Mouse (Mus musculus): ENCODE results near the gene Tmem200b. TPM values are rescaled to one million over a fixed set of nuclear protein-coding genes. Genes with fewer than 3 reads are reported as not detected.

The Tmem200b gene
- polyA plus RNA-seq (2015; fragmentation: Nextera tagmentation; extraction: Ambion mirVana), result 0.15 and 0.45 TPM in 2 replicates

- Histone ChIP-seq H3K27ac (no peak within 1 kb of the TSS), H3K4me2 (peak within 1 kb of the TSS; percentile 84), H3K4me1 (peaks cover 26% of the 10 kb centered on the region), H3K36me3 (replicated peaks) (peaks cover 12% of the 10 kb centered on the region), H3K4me3 (peak within 1 kb of the TSS; percentile 51), H3K27me3 (replicated peaks) (peaks cover 86% of the 10 kb centered on the region), H3K9ac (peak within 1 kb of the TSS; percentile 37), H3K9me3 (no peaks in the 10 kb centered on the region)
- peak; percentile 15; the same call in 1 of the 2 replicates for ATAC-seq (replicated peaks)
- 1% methylated on average over 123 of the region's 130 CpGs for WGBS
Observed at GRCm38 (mm10) chr4:131921461-131922346, at the start of gene Tmem200b. Gene Tmem200b, plus strand, starts transcription at chr4:131921771.

GRCm38 (mm10) chr4:131872672-131873292 lies 48.8 kb upstream of the Tmem200b start:
- Histone ChIP-seq H3K27me3 (replicated peaks) (no peaks in the 10 kb centered on the region), H3K4me3 (peak overlapping the region; percentile 99), H3K4me2 (peak overlapping the region; percentile 66), H3K27ac (peak overlapping the region; percentile 84), H3K9ac (peak overlapping the region; percentile 75), H3K9me3 (no peaks in the 10 kb centered on the region), H3K4me1 (peaks cover 38% of the 10 kb centered on the region), H3K36me3 (replicated peaks) (no peaks in the 10 kb centered on the region)
- ATAC-seq (replicated peaks), result peak; percentile 47
- 9% methylated on average over 11 of the region's 11 CpGs for WGBS

GRCm38 (mm10) chr4:131873293-131874168 lies 48.0 kb upstream of the Tmem200b start, which contains the start of gene Srsf4:
Gene Srsf4, plus strand, starts transcription at chr4:131873617.
- under 1% methylated on average over 102 of the region's 116 CpGs for WGBS

GRCm38 (mm10) chr4:131874169-131874536 lies 47.4 kb upstream of the Tmem200b start:
- no peaks in the 10 kb centered on the region for H3K9me3 ChIP-seq
- H3K4me1 ChIP-seq, result peaks cover 46% of the 10 kb centered on the region
- peak overlapping the region; percentile 100 for H3K9ac ChIP-seq
- peak overlapping the region; percentile 100 for H3K27ac ChIP-seq
- H3K27me3 ChIP-seq (replicated peaks), result no peaks in the 10 kb centered on the region
- no peaks in the 10 kb centered on the region for H3K36me3 ChIP-seq (replicated peaks)
- 0% methylated on average over 20 of the region's 20 CpGs for WGBS
- H3K4me2 ChIP-seq, result peak overlapping the region; percentile 96
- no peak; the same call in 1 of the 2 replicates for ATAC-seq (replicated peaks)
- H3K4me3 ChIP-seq, result peak overlapping the region; percentile 99

More at GRCm38 (mm10) chr4:131873293-131874168, 48.0 kb upstream of the Tmem200b start, which contains the start of gene Srsf4:
- peaks cover 45% of the 10 kb centered on the region for H3K4me1 ChIP-seq
- no peaks in the 10 kb centered on the region for H3K27me3 ChIP-seq (replicated peaks)
- H3K27ac ChIP-seq, result peak within 1 kb of the TSS; percentile 100
- H3K4me3 ChIP-seq, result peak within 1 kb of the TSS; percentile 99
- peak within 1 kb of the TSS; percentile 100 for H3K9ac ChIP-seq
- no peaks in the 10 kb centered on the region for H3K36me3 ChIP-seq (replicated peaks)
- H3K9me3 ChIP-seq, result no peaks in the 10 kb centered on the region
- ATAC-seq (replicated peaks), result peak; percentile 97
- peak within 1 kb of the TSS; percentile 96 for H3K4me2 ChIP-seq

- Histone ChIP-seq H3K36me3 (replicated peaks) (no peaks in the 10 kb centered on the region), H3K27me3 (replicated peaks) (no peaks in the 10 kb centered on the region), H3K4me2 (peak overlapping the region; percentile 96), H3K27ac (peak overlapping the region; percentile 100), H3K9ac (peak overlapping the region; percentile 100), H3K4me1 (peaks cover 50% of the 10 kb centered on the region), H3K9me3 (no peaks in the 10 kb centered on the region), H3K4me3 (peak overlapping the region; percentile 99)
- WGBS, result 3% methylated on average over 11 of the region's 11 CpGs
- no peak for ATAC-seq (replicated peaks)
Observed at GRCm38 (mm10) chr4:131874567-131874966, 47.0 kb upstream of the Tmem200b start.

- H3K27me3 ChIP-seq (replicated peaks), result no peaks in the 10 kb centered on the region
- H3K4me1 ChIP-seq, result peaks cover 50% of the 10 kb centered on the region
- H3K4me3 ChIP-seq, result peak overlapping the region; percentile 99
- ATAC-seq (replicated peaks), result no peak
- no peak overlapping the region for H3K27ac ChIP-seq
- H3K36me3 ChIP-seq (replicated peaks), result no peaks in the 10 kb centered on the region
- WGBS, result 36% methylated on average over 3 of the region's 3 CpGs
- peak overlapping the region; percentile 100; the same call in 1 of the 2 replicates for H3K9ac ChIP-seq
- H3K9me3 ChIP-seq, result no peaks in the 10 kb centered on the region
- peak overlapping the region; percentile 96 for H3K4me2 ChIP-seq
Observed at GRCm38 (mm10) chr4:131875242-131875641, 46.3 kb upstream of the Tmem200b start.

DNA sequence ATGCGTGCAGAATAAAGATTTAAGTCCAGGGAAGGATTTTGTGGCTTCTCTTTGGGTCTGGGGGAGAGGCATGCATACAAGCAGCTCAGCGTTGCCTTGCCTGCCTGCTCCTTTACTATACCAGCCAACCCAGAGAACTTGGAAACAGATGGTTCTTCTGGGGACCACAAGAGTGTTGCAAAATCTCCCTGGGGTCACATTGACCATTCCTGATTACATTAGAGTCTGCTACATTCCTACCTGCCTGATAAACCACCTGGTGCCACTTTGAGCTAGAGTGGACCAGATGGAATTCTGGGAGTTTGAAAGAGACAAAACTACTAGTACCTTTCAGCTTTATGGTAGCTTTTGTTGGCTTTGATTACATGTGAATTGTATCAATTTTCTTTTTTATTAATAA lies 44.7 kb upstream of the Tmem200b start:
- 61% methylated on average over 2 of the region's 2 CpGs for WGBS
- no peaks in the 10 kb centered on the region for H3K9me3 ChIP-seq
- no peak overlapping the region for H3K9ac ChIP-seq
- no peak for ATAC-seq (replicated peaks)
- H3K4me3 ChIP-seq, result no peak overlapping the region
- H3K27me3 ChIP-seq (replicated peaks), result no peaks in the 10 kb centered on the region
- H3K4me2 ChIP-seq, result peak overlapping the region; percentile 96; the same call in 1 of the 2 replicates
- peaks cover 57% of the 10 kb centered on the region for H3K4me1 ChIP-seq
- no peaks in the 10 kb centered on the region for H3K36me3 ChIP-seq (replicated peaks)
- H3K27ac ChIP-seq, result no peak overlapping the region

DNA sequence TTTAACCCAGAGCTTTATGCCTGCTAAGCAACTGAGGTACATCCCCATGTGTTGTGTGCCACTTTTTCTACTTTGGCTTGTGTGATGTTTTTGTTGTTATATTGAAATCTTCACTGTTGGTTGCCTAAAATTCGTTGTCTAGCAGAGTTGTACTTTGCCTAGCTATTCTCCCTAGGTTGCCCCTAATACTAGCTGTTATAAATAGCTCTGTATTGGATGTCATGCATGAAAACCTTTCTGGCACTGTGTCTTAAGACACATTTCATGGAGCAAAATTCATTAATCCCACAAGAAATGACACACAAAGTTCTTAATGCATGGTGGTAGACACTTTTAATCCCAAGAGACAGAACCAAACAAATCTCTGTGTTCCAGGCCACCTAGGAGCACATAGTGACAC lies 41.9 kb upstream of the Tmem200b start:
- no peaks in the 10 kb centered on the region for H3K27me3 ChIP-seq (replicated peaks)
- H3K4me3 ChIP-seq, result no peak overlapping the region
- H3K36me3 ChIP-seq (replicated peaks), result no peaks in the 10 kb centered on the region
- no peaks in the 10 kb centered on the region for H3K9me3 ChIP-seq
- H3K27ac ChIP-seq, result no peak overlapping the region
- H3K4me1 ChIP-seq, result peaks cover 56% of the 10 kb centered on the region
- WGBS, result 63% methylated on average over 1 of the region's 1 CpGs
- no peak for ATAC-seq (replicated peaks)
- no peak overlapping the region for H3K4me2 ChIP-seq
- no peak overlapping the region for H3K9ac ChIP-seq

GRCm38 (mm10) chr4:131881306-131881705 lies 40.3 kb upstream of the Tmem200b start:
- H3K27me3 ChIP-seq (replicated peaks), result no peaks in the 10 kb centered on the region
- no peak for ATAC-seq (replicated peaks)
- no peak overlapping the region for H3K4me2 ChIP-seq
- H3K4me1 ChIP-seq, result peaks cover 45% of the 10 kb centered on the region
- no peak overlapping the region for H3K4me3 ChIP-seq
- H3K36me3 ChIP-seq (replicated peaks), result no peaks in the 10 kb centered on the region
- WGBS, result 84% methylated on average over 7 of the region's 7 CpGs
- no peak overlapping the region for H3K27ac ChIP-seq
- no peaks in the 10 kb centered on the region for H3K9me3 ChIP-seq
- no peak overlapping the region for H3K9ac ChIP-seq

DNA sequence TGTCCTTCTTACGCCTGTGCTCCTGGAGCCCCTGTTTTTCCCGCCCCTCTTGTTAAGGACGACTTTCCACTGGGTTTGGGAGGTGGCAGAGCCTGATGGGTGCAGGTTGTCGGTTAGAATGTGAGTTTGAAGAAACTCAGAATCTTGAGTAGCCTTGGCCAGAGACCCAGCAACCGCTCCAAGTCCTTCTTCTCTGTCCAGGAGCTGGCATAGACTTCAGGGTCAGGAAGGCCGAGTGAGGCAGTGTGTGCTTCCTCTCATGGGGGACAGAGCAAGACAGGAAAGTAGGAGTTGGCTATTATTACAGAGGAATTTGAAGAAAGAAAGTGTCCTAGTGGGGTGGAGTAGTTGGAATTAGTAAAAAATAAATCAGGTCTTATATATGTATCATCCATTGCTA lies 38.0 kb upstream of the Tmem200b start:
- 71% methylated on average over 6 of the region's 6 CpGs for WGBS
- no peak overlapping the region for H3K27ac ChIP-seq
- H3K36me3 ChIP-seq (replicated peaks), result 0 out of 2 replicates have a peak, but pooled peaks cover 2% of the 10 kb centered on the region
- H3K9me3 ChIP-seq, result no peaks in the 10 kb centered on the region
- ATAC-seq (replicated peaks), result no peak
- no peaks in the 10 kb centered on the region for H3K27me3 ChIP-seq (replicated peaks)
- peaks cover 26% of the 10 kb centered on the region for H3K4me1 ChIP-seq
- H3K4me3 ChIP-seq, result no peak overlapping the region
- H3K4me2 ChIP-seq, result no peak overlapping the region
- H3K9ac ChIP-seq, result no peak overlapping the region

DNA sequence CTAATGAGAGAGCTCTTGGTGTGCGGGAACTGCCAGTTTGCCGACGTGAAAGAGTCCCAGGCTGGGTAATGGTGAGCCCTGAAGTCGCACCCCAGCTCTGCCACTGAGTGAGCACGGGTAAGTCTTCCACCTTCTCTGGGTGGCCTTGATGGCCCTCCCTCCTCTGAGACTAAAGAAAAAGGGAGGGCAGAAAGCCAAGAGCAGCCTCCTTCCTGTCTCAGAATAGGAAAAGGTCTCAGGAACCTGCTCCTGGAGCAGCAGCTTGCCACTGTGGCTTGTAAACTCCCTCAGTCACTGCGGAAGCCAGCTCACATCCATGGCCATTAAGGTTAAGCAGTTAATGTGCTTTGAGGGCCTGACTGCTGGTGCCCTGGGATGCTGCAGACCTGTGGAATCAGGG lies 36.2 kb upstream of the Tmem200b start:
- Histone ChIP-seq H3K27ac (no peak overlapping the region), H3K4me2 (no peak overlapping the region), H3K4me3 (no peak overlapping the region), H3K9me3 (no peaks in the 10 kb centered on the region), H3K36me3 (replicated peaks) (0 out of 2 replicates have a peak, but pooled peaks cover 2% of the 10 kb centered on the region), H3K27me3 (replicated peaks) (no peaks in the 10 kb centered on the region), H3K9ac (no peak overlapping the region), H3K4me1 (peaks cover 21% of the 10 kb centered on the region)
- WGBS, result 86% methylated on average over 6 of the region's 6 CpGs
- ATAC-seq (replicated peaks), result no peak

All from midbrain, embryonic 15.5 days (tissue).